Mouse (Mus musculus) heart, postnatal 36 days (tissue): ENCODE measurements at regions not wholly inside any gene's neighbourhood (a gene's known extent, or its start where the extent isn't known, plus 50 kb on each side); places are given as distances from the start of the nearest gene placed in this dataset.

Experiments
- DNase-seq, 2 experiments: peaks; one replicate each; pipeline ENCODE4 v3.0.0; 2021 to 2022
- intact Hi-C: fragments of 180-260 bp; cut with DNase I; formaldehyde crosslinking; loops from one replicate; pipeline ENCODE4 v1.15.1; 2025

- no peak for DNase-seq
- intact Hi-C loops: no loop called here
Observed at GRCm38 (mm10) chr16:84581166-84581565, 66.2 kb downstream of the A730009L09Rik start.

DNA sequence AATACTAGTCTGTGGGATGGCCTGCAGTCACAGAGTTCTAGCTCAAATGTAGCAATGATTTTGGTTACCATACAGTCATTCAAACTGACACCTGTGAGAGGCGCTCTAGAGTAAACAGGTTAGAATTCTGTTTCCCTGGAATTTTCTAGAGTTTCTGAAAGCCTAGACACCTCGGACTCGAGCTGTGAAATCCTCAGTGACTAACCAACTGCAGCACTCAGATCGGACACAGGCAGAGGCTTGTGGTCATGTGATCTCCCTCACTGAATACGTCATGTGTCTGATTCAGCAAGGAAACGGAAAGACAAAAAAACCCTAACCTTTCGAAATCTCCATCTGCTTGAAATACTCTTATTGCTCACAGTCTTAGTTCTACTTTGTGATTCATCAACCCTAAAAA lies 68.4 kb downstream of the A730009L09Rik start:
- intact Hi-C loops: no loop called here
- no peak for DNase-seq

GRCm38 (mm10) chr16:84583773-84584229 lies 68.9 kb downstream of the A730009L09Rik start:
- intact Hi-C loops: no loop called here
- no peak for DNase-seq

DNA sequence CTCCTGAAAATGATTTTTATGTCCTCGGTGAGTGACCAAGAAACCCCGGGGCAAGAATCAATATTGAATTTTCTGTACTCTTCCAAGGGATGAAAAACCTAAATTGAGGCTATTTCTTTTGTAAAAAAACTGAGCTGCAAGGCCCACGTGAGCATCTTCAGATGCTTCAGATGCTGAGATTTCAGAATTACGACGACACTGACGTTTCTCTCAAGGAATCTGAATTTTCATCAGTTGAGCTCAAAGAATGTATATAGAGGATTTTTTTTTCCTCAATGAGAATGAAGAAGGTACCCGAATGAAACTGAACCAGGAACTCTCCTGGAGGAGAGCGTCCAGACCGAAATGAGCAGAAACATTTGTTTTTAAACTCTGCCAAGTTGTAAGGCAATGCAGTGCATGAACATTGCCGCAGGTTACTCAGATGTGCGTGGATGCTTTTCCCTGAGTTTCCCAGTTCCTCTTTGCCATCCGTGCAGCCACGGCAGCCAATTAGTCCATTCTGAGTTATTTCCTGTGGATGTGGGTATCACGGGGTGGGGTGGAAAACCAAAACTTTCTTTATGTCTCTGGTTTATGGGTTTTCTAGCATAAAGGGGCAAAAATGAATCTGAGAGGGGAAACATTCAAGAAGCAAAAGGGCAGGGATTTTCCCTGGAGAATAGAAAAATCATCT lies 69.9 kb downstream of the A730009L09Rik start:
- no peak for DNase-seq
- intact Hi-C loops: no loop called here

- intact Hi-C loops: no loop called here
- DNase-seq: no peak
Observed at GRCm38 (mm10) chr16:84592978-84593377, 78.1 kb downstream of the A730009L09Rik start.

DNA sequence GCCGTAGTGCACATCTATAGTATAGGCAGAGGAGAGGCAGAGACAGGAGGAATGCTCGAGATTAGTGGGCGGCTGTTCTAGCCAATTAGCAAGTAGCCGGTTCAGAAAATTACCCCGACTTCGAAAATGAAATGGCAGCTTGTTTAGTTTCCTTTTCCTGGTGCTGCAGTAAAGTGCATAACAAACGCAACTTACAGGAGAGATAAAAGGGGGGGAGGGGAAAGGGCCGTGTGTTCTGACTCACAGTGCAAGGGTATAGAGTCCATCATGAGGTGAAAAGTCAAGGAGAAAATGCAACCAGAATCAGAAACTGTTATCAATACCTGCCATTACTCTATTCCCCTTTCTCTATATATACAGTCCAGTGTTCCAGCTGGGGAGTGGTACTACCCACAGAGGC lies 88.0 kb downstream of the A730009L09Rik start:
- no peak for DNase-seq
- intact Hi-C loops: no loop called here

DNA sequence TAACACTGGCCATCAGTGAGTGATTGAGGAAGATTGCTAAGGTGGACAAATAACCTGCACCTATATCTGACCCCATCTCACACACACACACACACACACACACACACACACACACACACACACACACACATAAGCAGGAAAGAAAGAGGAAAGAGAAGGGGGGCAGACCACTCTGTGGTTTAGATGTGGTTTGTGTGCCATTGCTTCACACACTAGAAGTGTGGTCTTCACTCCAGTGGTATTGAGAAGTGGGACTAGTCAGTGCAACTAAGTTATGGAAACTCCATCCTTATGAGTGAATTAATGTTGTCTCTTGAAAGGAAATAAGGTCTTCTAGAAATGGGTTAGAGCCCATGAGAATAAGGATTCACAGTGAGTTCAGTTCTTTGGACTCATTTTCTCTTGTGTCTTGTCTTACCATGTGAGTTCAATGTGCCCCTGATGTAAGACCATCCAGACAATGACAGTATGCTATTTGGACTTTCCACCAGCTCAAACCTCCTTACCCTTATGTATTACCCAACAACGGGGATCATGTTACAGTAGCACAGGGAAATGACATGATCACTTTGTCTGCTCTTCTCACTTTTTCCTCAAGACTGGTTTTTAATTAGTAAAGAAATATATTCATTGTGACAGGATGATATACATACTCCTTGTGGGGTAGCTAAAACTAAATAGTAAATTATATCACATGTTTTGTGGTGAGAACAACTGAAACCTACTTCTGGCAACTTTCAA lies 88.7 kb downstream of the A730009L09Rik start:
- no peak for DNase-seq
- intact Hi-C loops: no loop called here

DNA sequence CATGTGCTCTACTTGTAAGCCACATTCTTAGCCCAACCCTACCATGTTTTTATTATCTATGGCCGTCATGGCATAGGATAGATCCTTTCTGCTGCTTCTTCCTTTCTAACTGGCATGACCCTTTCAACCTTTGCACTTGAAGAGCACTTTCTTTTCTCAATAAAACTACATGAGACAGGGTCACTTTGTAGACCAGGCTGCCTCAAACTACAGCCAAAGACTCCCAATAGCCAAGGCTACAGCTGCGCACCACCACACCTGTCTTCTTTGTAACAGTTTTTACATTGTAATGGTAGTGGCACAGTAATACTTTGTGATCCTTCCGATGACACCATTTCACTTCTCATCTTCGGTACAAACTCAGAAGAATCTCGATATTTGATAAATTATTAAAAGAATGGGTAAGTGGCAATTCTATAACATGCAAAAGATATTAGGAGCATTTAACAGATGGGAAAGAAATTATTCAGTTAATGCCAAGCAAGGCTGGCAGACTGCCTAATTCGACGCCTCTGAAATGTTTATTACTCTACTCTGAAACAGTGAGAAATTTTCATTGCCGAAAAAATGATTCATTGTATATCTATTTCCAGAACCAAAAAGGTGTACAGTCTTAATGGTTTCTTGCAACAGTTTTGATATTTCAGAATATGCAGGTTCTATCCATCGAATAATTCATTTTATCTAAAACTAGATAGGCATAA lies 89.5 kb downstream of the A730009L09Rik start:
- DNase-seq: no peak
- intact Hi-C loops: no loop called here

DNA sequence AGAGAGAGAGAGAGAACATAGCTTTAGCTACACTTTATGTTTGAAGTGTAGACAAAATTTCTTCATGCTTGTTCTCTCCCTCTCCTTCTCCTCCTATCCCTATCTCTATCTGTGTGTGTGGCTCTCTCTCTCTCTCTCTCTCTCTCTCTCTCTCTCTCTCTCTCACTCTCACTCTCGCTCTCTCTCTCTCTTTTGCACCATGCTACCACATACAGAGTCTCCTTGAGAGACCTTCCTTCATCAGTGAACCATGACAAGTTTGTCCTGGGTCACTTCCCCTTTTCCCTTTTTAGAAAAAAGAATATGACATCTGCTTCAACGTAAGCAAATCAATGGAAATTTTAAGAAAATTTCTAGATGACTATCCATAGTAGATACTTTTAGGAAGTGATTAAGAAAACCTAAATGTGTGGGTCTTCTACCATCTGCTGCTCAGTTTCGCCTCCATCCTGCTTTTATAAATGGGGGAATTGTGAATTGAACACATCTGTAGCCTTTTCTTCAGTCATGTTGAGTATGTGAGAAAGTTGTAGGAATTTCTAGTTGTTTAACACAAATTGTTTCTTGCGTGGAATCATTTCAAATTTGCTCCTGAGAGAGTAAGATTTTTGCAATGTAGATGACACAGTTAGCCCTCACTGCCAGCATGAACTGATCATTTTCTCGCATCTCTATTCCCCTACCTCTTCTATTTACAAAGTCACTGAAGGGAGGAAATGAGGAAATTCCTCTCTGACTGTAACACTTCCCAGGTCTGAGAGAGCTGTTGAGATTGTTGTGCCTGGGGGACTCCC lies 91.3 kb downstream of the A730009L09Rik start:
- DNase-seq: no peak
- intact Hi-C loops: no loop called here

- DNase-seq: no peak
- intact Hi-C loops: no loop called here
Observed at GRCm38 (mm10) chr16:84606804-84607095, 91.8 kb downstream of the A730009L09Rik start.

- no peak for DNase-seq
- intact Hi-C loops: no loop called here
Observed at GRCm38 (mm10) chr16:84607503-84607902, 92.6 kb downstream of the A730009L09Rik start.

DNA sequence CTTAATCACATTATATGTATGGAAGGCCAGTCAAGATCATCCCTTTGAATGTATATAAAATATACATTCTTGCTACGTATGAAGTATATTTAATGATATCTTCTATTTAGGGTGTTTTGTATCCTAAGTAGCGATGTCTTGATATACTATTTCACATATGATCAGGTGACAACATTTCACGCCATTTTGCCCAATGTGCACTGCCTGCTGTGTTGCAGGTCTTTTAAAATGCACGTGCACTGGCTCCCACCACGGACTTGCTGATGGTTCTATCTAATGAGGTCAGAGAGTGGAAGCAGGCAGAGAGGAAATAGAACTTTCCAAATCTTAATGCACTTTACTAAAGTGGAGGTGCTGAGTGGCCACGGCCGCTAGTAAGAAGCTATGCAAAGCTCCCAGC lies 100.8 kb downstream of the A730009L09Rik start:
- intact Hi-C loops: no loop called here
- no peak for DNase-seq

DNA sequence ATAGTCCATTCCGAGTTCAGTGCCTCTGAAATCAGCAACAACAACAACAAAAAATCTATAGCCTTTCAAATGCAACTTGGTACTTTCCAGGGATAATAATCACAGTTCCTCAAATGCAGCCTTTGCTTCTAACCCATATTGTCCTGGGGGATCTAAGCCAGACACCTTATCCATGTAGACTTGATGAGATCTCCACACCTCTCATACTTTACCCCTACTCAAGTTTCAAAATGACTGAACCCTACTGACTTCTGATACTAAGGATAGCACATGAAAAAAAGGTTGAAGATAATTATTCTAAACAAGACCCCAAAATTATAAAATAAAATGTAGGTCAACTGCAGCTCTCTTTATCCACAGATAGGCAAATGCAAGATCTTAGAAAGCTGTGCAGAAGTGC lies 101.2 kb downstream of the A730009L09Rik start:
- DNase-seq: no peak
- intact Hi-C loops: no loop called here

- intact Hi-C loops: no loop called here
- DNase-seq: no peak
Observed at GRCm38 (mm10) chr16:84618379-84618778, 103.5 kb downstream of the A730009L09Rik start.

GRCm38 (mm10) chr16:84619876-84620275 lies 105.0 kb downstream of the A730009L09Rik start:
- intact Hi-C loops: no loop called here
- DNase-seq: no peak

DNA sequence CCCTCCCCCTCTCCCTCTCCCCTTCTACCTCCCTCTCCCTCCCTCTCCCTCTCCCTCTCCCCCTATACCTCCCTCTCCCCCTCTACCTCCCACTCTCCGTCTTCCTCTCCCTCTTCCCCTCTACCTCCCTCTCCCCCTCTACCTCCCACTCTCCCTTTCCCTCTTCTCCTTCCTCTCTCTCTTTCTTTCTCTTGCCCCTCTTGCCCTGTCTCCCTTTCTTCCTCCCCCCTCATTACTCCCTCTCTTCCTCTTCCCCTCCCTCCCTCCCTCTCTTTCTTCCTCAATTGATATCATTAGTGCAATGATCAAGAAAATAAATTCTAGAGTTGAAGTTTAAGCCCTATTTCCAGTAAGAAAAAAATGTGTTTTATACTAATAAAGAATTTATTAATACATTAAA lies 105.9 kb downstream of the A730009L09Rik start:
- no peak for DNase-seq
- intact Hi-C loops: no loop called here

GRCm38 (mm10) chr16:84621300-84622031 lies 106.5 kb downstream of the A730009L09Rik start:
- DNase-seq: peak; percentile 13 to 22
- intact Hi-C loops: no loop called here

DNA sequence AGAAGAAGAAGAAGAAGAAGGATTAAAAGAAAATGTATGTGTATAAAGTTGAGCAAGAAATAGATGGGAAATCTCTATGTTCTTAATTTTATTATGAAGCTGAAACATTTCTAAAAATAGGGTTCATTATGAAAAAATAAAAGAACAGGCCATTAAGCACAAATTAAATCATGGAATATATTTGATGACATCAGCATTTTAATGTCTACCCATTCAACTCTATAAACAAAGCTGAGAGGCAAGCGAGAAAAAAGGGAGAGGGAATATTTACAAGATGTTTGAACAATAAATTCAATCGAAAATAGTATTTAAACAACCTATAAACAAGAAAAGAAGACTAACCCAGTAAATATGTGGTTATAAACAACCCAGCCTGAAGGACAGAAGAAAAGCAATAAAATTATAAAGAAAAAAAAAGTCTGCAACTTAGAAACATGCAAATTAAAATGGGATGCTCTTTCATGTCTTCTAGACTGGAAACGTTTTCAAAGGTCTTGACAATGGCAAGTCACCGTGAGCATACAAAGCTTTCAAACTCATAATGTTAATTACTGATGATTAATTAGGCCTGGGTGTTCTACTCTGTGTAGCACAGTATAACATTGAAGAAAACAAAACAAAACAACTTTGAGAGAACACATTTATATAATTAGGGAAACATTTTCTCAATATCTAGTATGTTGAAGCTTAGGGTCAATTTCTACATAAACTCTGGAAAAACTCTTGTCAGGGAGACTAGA lies 108.6 kb downstream of the A730009L09Rik start:
- intact Hi-C loops: no loop called here
- no peak for DNase-seq

GRCm38 (mm10) chr16:84624443-84625109 lies 109.7 kb downstream of the A730009L09Rik start:
- intact Hi-C loops: no loop called here
- DNase-seq: no peak
